Mouse (Mus musculus): Measurements from ENCODE around the gene Kcnf1. TPM values are rescaled to one million over a fixed set of nuclear protein-coding genes. Genes with fewer than 3 reads are reported as not detected.

Gene Kcnf1
- total and polyA plus RNA-seq, 2 experiments from 2014 or later = 6.8 to 24.8 TPM

GRCm38 (mm10) chr12:17215751-17216150, 39.1 kb upstream of the Kcnf1 start:
- H3K9me3 ChIP-seq (ENCODE audit: low read length) = no peaks in the 10 kb centered on the region
- TF ChIP-seq CTCF (IDR thresholded peaks at IDR 0.05; ENCODE audit: low read depth) = no peak
- no peak for ATAC-seq
- H3K9ac ChIP-seq = no peak overlapping the region
- H3K36me3 ChIP-seq (ENCODE audit: insufficient read depth) = no peaks in the 10 kb centered on the region
- no peaks in the 10 kb centered on the region for H3K27me3 ChIP-seq (ENCODE audit: insufficient read depth, low read length)
- no peak for DNase-seq
- no peak overlapping the region for H3K4me2 ChIP-seq (ENCODE audit: low read depth)
- no peak overlapping the region for H3K4me3 ChIP-seq (ENCODE audit: low read depth, low read length)
- no peak overlapping the region for H3K27ac ChIP-seq (ENCODE audit: low read depth, low read length)
- H3K4me1 ChIP-seq (ENCODE audit: insufficient read depth) = no peaks in the 10 kb centered on the region; the same call in 1 of the 2 replicates
- WGBS = 93% methylated on average over 7 of the region's 7 CpGs

- Histone ChIP-seq H3K27me3 (ENCODE audit: insufficient read depth, low read length) (no peaks in the 10 kb centered on the region), H3K4me1 (ENCODE audit: insufficient read depth) (0 out of 2 replicates have a peak, but pooled peaks cover 6% of the 10 kb centered on the region), H3K4me2 (ENCODE audit: low read depth) (no peak overlapping the region; the same call in 1 of the 2 replicates), H3K27ac (ENCODE audit: low read depth, low read length) (no peak overlapping the region), H3K36me3 (ENCODE audit: insufficient read depth) (no peaks in the 10 kb centered on the region), H3K9ac (no peak overlapping the region), H3K4me3 (ENCODE audit: low read depth, low read length) (no peak overlapping the region), H3K9me3 (ENCODE audit: low read length) (no peaks in the 10 kb centered on the region)
- no peak for DNase-seq
- peak; percentile 51 for ATAC-seq
- peak; percentile 32; the same call in 1 of the 2 replicates for TF ChIP-seq CTCF (IDR thresholded peaks at IDR 0.05; ENCODE audit: low read depth)
- 35% methylated on average over 13 of the region's 13 CpGs for WGBS
Observed at GRCm38 (mm10) chr12:17202492-17203322, 26.0 kb upstream of the Kcnf1 start.

GRCm38 (mm10) chr12:17198621-17199020, 21.9 kb upstream of the Kcnf1 start:
- DNase-seq = no peak
- WGBS = 94% methylated on average over 5 of the region's 5 CpGs
- Histone ChIP-seq H3K4me3 (ENCODE audit: low read depth, low read length) (no peak overlapping the region), H3K4me1 (ENCODE audit: insufficient read depth) (0 out of 2 replicates have a peak, but pooled peaks cover 6% of the 10 kb centered on the region), H3K27ac (ENCODE audit: low read depth, low read length) (no peak overlapping the region), H3K27me3 (ENCODE audit: insufficient read depth, low read length) (no peaks in the 10 kb centered on the region), H3K36me3 (ENCODE audit: insufficient read depth) (no peaks in the 10 kb centered on the region), H3K4me2 (ENCODE audit: low read depth) (no peak overlapping the region), H3K9me3 (ENCODE audit: low read length) (no peaks in the 10 kb centered on the region), H3K9ac (no peak overlapping the region)
- no peak for ATAC-seq
- TF ChIP-seq CTCF (IDR thresholded peaks at IDR 0.05; ENCODE audit: low read depth) = no peak

- 82% methylated on average over 6 of the region's 6 CpGs for WGBS
- ATAC-seq (no peak), DNase-seq (no peak)
- H3K4me3 ChIP-seq (ENCODE audit: low read depth, low read length) = no peak overlapping the region
- no peak overlapping the region for H3K4me2 ChIP-seq (ENCODE audit: low read depth)
- H3K36me3 ChIP-seq (ENCODE audit: insufficient read depth) = no peaks in the 10 kb centered on the region
- no peaks in the 10 kb centered on the region for H3K27me3 ChIP-seq (ENCODE audit: insufficient read depth, low read length)
- no peaks in the 10 kb centered on the region for H3K9me3 ChIP-seq (ENCODE audit: low read length)
- no peak for TF ChIP-seq CTCF (IDR thresholded peaks at IDR 0.05; ENCODE audit: low read depth)
- no peaks in the 10 kb centered on the region for H3K4me1 ChIP-seq (ENCODE audit: insufficient read depth)
- H3K9ac ChIP-seq = no peak overlapping the region
- no peak overlapping the region for H3K27ac ChIP-seq (ENCODE audit: low read depth, low read length)
Observed at GRCm38 (mm10) chr12:17194140-17194539, 17.5 kb upstream of the Kcnf1 start.

GRCm38 (mm10) chr12:17193311-17193710, 16.6 kb upstream of the Kcnf1 start:
- DNase-seq = no peak
- ATAC-seq = no peak
- WGBS = 84% methylated on average over 1 of the region's 1 CpGs
- Histone ChIP-seq H3K27me3 (ENCODE audit: insufficient read depth, low read length) (no peaks in the 10 kb centered on the region), H3K4me2 (ENCODE audit: low read depth) (no peak overlapping the region), H3K4me1 (ENCODE audit: insufficient read depth) (no peaks in the 10 kb centered on the region), H3K4me3 (ENCODE audit: low read depth, low read length) (no peak overlapping the region), H3K36me3 (ENCODE audit: insufficient read depth) (no peaks in the 10 kb centered on the region), H3K9ac (no peak overlapping the region), H3K27ac (ENCODE audit: low read depth, low read length) (no peak overlapping the region), H3K9me3 (ENCODE audit: low read length) (no peaks in the 10 kb centered on the region)
- TF ChIP-seq CTCF (IDR thresholded peaks at IDR 0.05; ENCODE audit: low read depth) = no peak

- Histone ChIP-seq H3K9me3 (ENCODE audit: low read length) (no peaks in the 10 kb centered on the region), H3K27me3 (ENCODE audit: insufficient read depth, low read length) (no peaks in the 10 kb centered on the region), H3K36me3 (ENCODE audit: insufficient read depth) (no peaks in the 10 kb centered on the region), H3K27ac (ENCODE audit: low read depth, low read length) (no peak overlapping the region), H3K4me3 (ENCODE audit: low read depth, low read length) (no peak overlapping the region), H3K4me2 (ENCODE audit: low read depth) (no peak overlapping the region), H3K9ac (no peak overlapping the region), H3K4me1 (ENCODE audit: insufficient read depth) (no peaks in the 10 kb centered on the region)
- DNase-seq = no peak
- 79% methylated on average over 2 of the region's 2 CpGs for WGBS
- ATAC-seq = no peak; the same call in 1 of the 2 replicates
- TF ChIP-seq CTCF (IDR thresholded peaks at IDR 0.05; ENCODE audit: low read depth) = no peak
Observed at GRCm38 (mm10) chr12:17192887-17193286, 16.2 kb upstream of the Kcnf1 start.

- H3K27me3 ChIP-seq (ENCODE audit: insufficient read depth, low read length) = no peaks in the 10 kb centered on the region
Observed at GRCm38 (mm10) chr12:17184303-17184775, 7.7 kb upstream of the Kcnf1 start.

More at GRCm38 (mm10) chr12:17184303-17184775, 7.7 kb upstream of the Kcnf1 start:
- Histone ChIP-seq H3K4me3 (ENCODE audit: low read depth, low read length) (no peak overlapping the region), H3K27ac (ENCODE audit: low read depth, low read length) (no peak overlapping the region), H3K9ac (no peak overlapping the region), H3K4me1 (ENCODE audit: insufficient read depth) (no peaks in the 10 kb centered on the region), H3K9me3 (ENCODE audit: low read length) (no peaks in the 10 kb centered on the region), H3K4me2 (ENCODE audit: low read depth) (no peak overlapping the region), H3K36me3 (ENCODE audit: insufficient read depth) (no peaks in the 10 kb centered on the region)
- DNase-seq (no peak), ATAC-seq (peak; percentile 42; the same call in 1 of the 2 replicates)
- 32% methylated on average over 7 of the region's 7 CpGs for WGBS
- TF ChIP-seq CTCF (IDR thresholded peaks at IDR 0.05; ENCODE audit: low read depth) = no peak
